Mouse (Mus musculus): Measurements from ENCODE around the gene Acvr1c. TPM values are rescaled to one million over a fixed set of nuclear protein-coding genes. Genes with fewer than 3 reads are reported as not detected.

The Acvr1c gene
- total RNA-seq, 2 experiments from 2014 or later = 6.2 to 7.3 TPM

GRCm38 (mm10) chr2:58289759-58290431 lies 67.8 kb downstream of the Acvr1c start:
- no peak for DNase-seq (ENCODE audit: low spot score in 2 of 2)
- intact Hi-C loops (cut with DNase I) = no loop called here

GRCm38 (mm10) chr2:58289331-58289730 lies 68.4 kb downstream of the Acvr1c start:
- no peak for DNase-seq (ENCODE audit: low spot score in 2 of 2)
- intact Hi-C loops (cut with DNase I) = no loop called here

- peak; percentile 29 to 31 for DNase-seq (ENCODE audit: low spot score in 2 of 2)
- intact Hi-C loops (cut with DNase I) = no loop called here
These were observed 75.3 kb downstream of the Acvr1c start for GRCm38 (mm10) chr2:58282259-58282910.

GRCm38 (mm10) chr2:58281046-58281445 lies 76.6 kb downstream of the Acvr1c start:
- DNase-seq (ENCODE audit: low spot score in 2 of 2) = no peak
- intact Hi-C loops (cut with DNase I) = no loop called here

- no peak for DNase-seq (ENCODE audit: low spot score in 2 of 2)
- intact Hi-C loops (cut with DNase I) = no loop called here
These were observed 78.5 kb downstream of the Acvr1c start for GRCm38 (mm10) chr2:58279163-58279562.

- DNase-seq (ENCODE audit: low spot score in 2 of 2) = no peak
- intact Hi-C loops (cut with DNase I) = no loop called here
These were observed 81.2 kb downstream of the Acvr1c start for GRCm38 (mm10) chr2:58276454-58276853.

GRCm38 (mm10) chr2:58240639-58241038 lies 117.1 kb downstream of the Acvr1c start:
- intact Hi-C loops (cut with DNase I) = no loop called here
- DNase-seq (ENCODE audit: low spot score in 2 of 2) = peak; percentile 30 to 46

- DNase-seq (ENCODE audit: low spot score in 2 of 2) = peak in 1 of 2 experiments; percentile 16
- intact Hi-C loops (cut with DNase I) = no loop called here
These were observed 120.2 kb downstream of the Acvr1c start for GRCm38 (mm10) chr2:58237487-58237886.

Other genes with a start within 250 kb of the Acvr1c start
- gene Cytip, start 162.4 kb downstream of the Acvr1c start, total RNA-seq (2021) = under 1 TPM; 0.36 to 0.75 TPM
- gene Gm17409, start 112.2 kb upstream of the Acvr1c start, total RNA-seq (2021) = not detected
- gene Acvr1, start 209.3 kb upstream of the Acvr1c start, total RNA-seq (2021) = 10 to 100 TPM; 32.7 to 33.8 TPM
- 10 to 100 TPM; 16.7 to 19.4 TPM for gene Upp2, start 209.4 kb upstream of the Acvr1c start, total RNA-seq (2021)